Mouse (Mus musculus): Measurements from ENCODE around the gene Smpd2. TPM values are rescaled to one million over a fixed set of nuclear protein-coding genes. Genes with fewer than 3 reads are reported as not detected.

Smpd2 gene
- polyA plus RNA-seq, 1 experiment from 2014 or later = 51.4 TPM

GRCm38 (mm10) chr10:41449684-41450083 lies 40.5 kb downstream of the Smpd2 start:
- peak overlapping the region; percentile 88 for H3K4me3 ChIP-seq (ENCODE audit: low read depth, low read length)
- no peaks in the 10 kb centered on the region for H3K27me3 ChIP-seq (ENCODE audit: control insufficient read depth, insufficient read depth, low read length)
- peak overlapping the region; percentile 80 for H3K9ac ChIP-seq (replicated peaks; ENCODE audit: low read length)
- peak; percentile 60 for ATAC-seq (replicated peaks; ENCODE audit: insufficient number of reproducible peaks, low FRiP score, low TSS enrichment, low read depth)
- peak; percentile 51 for DNase-seq (ENCODE audit: low spot score)
- 14% methylated on average over 14 of the region's 14 CpGs for WGBS
- peaks cover 3% of the 10 kb centered on the region for H3K36me3 ChIP-seq (replicated peaks; ENCODE audit: control insufficient read depth, insufficient read depth, low read depth, low read length)
- H3K27ac ChIP-seq (replicated peaks; ENCODE audit: low read depth, low read length) = no peak overlapping the region
- peak overlapping the region; percentile 42 for H3K4me2 ChIP-seq (ENCODE audit: low read depth, low read length)
- no peaks in the 10 kb centered on the region for H3K9me3 ChIP-seq (replicated peaks; ENCODE audit: control insufficient read depth, low read length)
- no peaks in the 10 kb centered on the region for H3K4me1 ChIP-seq (ENCODE audit: control insufficient read depth, insufficient read depth, low read length)

GRCm38 (mm10) chr10:41448216-41448615 lies 42.0 kb downstream of the Smpd2 start:
- ATAC-seq (replicated peaks; ENCODE audit: insufficient number of reproducible peaks, low FRiP score, low TSS enrichment, low read depth) = no peak

More at GRCm38 (mm10) chr10:41448216-41448615, 42.0 kb downstream of the Smpd2 start:
- WGBS = 93% methylated on average over 1 of the region's 1 CpGs
- no peak for DNase-seq (ENCODE audit: low spot score)
- Histone ChIP-seq H3K36me3 (replicated peaks; ENCODE audit: control insufficient read depth, insufficient read depth, low read depth, low read length) (peaks cover 3% of the 10 kb centered on the region), H3K27me3 (ENCODE audit: control insufficient read depth, insufficient read depth, low read length) (no peaks in the 10 kb centered on the region), H3K4me2 (ENCODE audit: low read depth, low read length) (no peak overlapping the region), H3K4me1 (ENCODE audit: control insufficient read depth, insufficient read depth, low read length) (no peaks in the 10 kb centered on the region), H3K4me3 (ENCODE audit: low read depth, low read length) (no peak overlapping the region), H3K9ac (replicated peaks; ENCODE audit: low read length) (no peak overlapping the region), H3K27ac (replicated peaks; ENCODE audit: low read depth, low read length) (no peak overlapping the region), H3K9me3 (replicated peaks; ENCODE audit: control insufficient read depth, low read length) (no peaks in the 10 kb centered on the region)

Other genes with a start within 250 kb of the Smpd2 start
- gene Fig4, start 187.1 kb downstream of the Smpd2 start, polyA plus RNA-seq (2014; fragmentation: Nextera tagmentation; extraction: Ambion mirVana) = 17.8 and 18.3 TPM in 2 replicates
- gene Ak9, start 186.4 kb downstream of the Smpd2 start, polyA plus RNA-seq (2014; fragmentation: Nextera tagmentation; extraction: Ambion mirVana) = not detected in 2 replicates
- 19.0 and 21.7 TPM in 2 replicates for gene Zbtb24, start 40.0 kb downstream of the Smpd2 start, polyA plus RNA-seq (2014; fragmentation: Nextera tagmentation; extraction: Ambion mirVana)
- gene Mical1, start 14.1 kb downstream of the Smpd2 start, polyA plus RNA-seq (2014; fragmentation: Nextera tagmentation; extraction: Ambion mirVana) = 29.2 and 30.4 TPM in 2 replicates
- gene Ppil6, start 70 bp upstream of the Smpd2 start, polyA plus RNA-seq (2014; fragmentation: Nextera tagmentation; extraction: Ambion mirVana) = 0.32 and 0.86 TPM in 2 replicates
- gene Cd164, start 29.0 kb upstream of the Smpd2 start, polyA plus RNA-seq (2014; fragmentation: Nextera tagmentation; extraction: Ambion mirVana) = 199 and 211 TPM in 2 replicates
- 0.24 and 0.69 TPM in 2 replicates for gene Ccdc162, start 226.3 kb upstream of the Smpd2 start, polyA plus RNA-seq (2014; fragmentation: Nextera tagmentation; extraction: Ambion mirVana)

Data from embryonic facial prominence, embryonic 11.5 days (tissue).